ENCODE assay signal across 8 mouse cellular contexts in the genomic region with DNA sequence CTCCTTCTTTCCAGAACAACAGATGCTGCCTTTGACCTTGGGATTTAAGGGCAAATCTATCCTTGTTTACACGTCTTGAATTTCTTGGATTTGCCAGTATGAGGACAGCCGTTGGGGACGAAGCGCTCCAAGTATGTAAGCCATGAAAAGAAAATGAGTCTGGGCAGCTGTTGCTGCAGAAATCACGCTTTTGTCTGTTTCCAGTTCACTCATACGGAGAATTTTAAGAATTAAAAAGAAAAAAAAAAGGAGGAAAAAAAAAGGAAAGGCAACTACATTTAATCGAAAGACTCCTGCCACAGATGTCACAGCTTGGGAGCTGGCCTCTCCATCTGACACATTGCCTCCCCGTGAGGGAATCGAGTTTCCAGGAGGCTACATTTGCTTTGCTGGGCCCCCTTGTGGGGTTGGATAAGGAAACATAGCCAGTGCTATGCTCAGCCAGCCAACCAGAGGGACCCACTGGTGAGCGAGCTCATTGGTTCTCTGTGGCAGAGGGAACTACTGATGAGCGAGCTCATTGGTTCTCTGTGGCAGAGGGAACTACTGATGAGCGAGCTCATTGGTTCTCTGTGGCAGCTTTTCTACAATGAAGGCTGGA.
DNase-seq lines count a peak whose midpoint lies in the region; ATAC-seq and TF ChIP-seq lines count a peak whose summit lies in the region.

No protein-coding gene starts in this region.

- no peaks in the 10 kb centered on the region for H3K9me3 ChIP-seq in forebrain, embryonic 11.5 days (ENCODE audit: control insufficient read depth, low read length)
- H3K9me3 ChIP-seq in forebrain, embryonic 10.5 days, result no peaks in the 10 kb centered on the region
- no peaks in the 10 kb centered on the region for H3K9me3 ChIP-seq in heart, embryonic 12.5 days (replicated peaks)
- H3K9me3 ChIP-seq in kidney, embryonic 14.5 days (ENCODE audit: control insufficient read depth, low read length), result no peaks in the 10 kb centered on the region
- H3K9me3 ChIP-seq in limb, embryonic 13.5 days, result no peaks in the 10 kb centered on the region
- no peaks in the 10 kb centered on the region for H3K9me3 ChIP-seq in midbrain, embryonic 14.5 days (ENCODE audit: control insufficient read depth, low read length)
- H3K9me3 ChIP-seq in stomach, postnatal 0 days (ENCODE audit: control insufficient read depth, low read length), result no peaks in the 10 kb centered on the region

- peak; percentile 73 for ATAC-seq in forebrain, embryonic 11.5 days (replicated peaks; ENCODE audit: low FRiP score)
- peak; percentile 39; the same call in 1 of the 2 replicates for ATAC-seq in erythroid progenitor cell, adult 5-6 weeks (replicated peaks; ENCODE audit: low FRiP score, poor library complexity, severe bottlenecking)
- ATAC-seq in heart, embryonic 12.5 days (ENCODE audit: insufficient number of reproducible peaks, low FRiP score), result peak; percentile 71; the same call in 1 of the 2 replicates
- ATAC-seq in kidney, embryonic 14.5 days (ENCODE audit: low FRiP score, low TSS enrichment), result peak; percentile 96
- ATAC-seq in limb, embryonic 13.5 days (ENCODE audit: low FRiP score, low read depth), result peak; percentile 91
- peak; percentile 73 for ATAC-seq in midbrain, embryonic 14.5 days (ENCODE audit: low FRiP score, low TSS enrichment)
- peak; percentile 77; the same call in 1 of the 2 replicates for ATAC-seq in stomach, postnatal 0 days (ENCODE audit: low FRiP score, low TSS enrichment)

- no peaks in the 10 kb centered on the region for H3K27me3 ChIP-seq in forebrain, embryonic 11.5 days (ENCODE audit: control insufficient read depth, insufficient read depth, low read length)
- H3K27me3 ChIP-seq in forebrain, embryonic 10.5 days (ENCODE audit: poor library complexity, severe bottlenecking), result no peaks in the 10 kb centered on the region
- no peaks in the 10 kb centered on the region for H3K27me3 ChIP-seq in heart, embryonic 12.5 days (replicated peaks)
- no peaks in the 10 kb centered on the region for H3K27me3 ChIP-seq in kidney, embryonic 14.5 days (ENCODE audit: control insufficient read depth, insufficient read depth, low read length)
- no peaks in the 10 kb centered on the region for H3K27me3 ChIP-seq in limb, embryonic 13.5 days
- no peaks in the 10 kb centered on the region for H3K27me3 ChIP-seq in midbrain, embryonic 14.5 days (ENCODE audit: control insufficient read depth, insufficient read depth, low read length)
- H3K27me3 ChIP-seq in stomach, postnatal 0 days (ENCODE audit: control insufficient read depth, insufficient read depth, low read length), result no peaks in the 10 kb centered on the region

- no peak overlapping the region for H3K9ac ChIP-seq in forebrain, embryonic 11.5 days (ENCODE audit: low read length)
- H3K9ac ChIP-seq in heart, embryonic 12.5 days, result no peak overlapping the region
- no peak overlapping the region for H3K9ac ChIP-seq in kidney, embryonic 14.5 days (ENCODE audit: low read depth, low read length)
- no peak overlapping the region for H3K9ac ChIP-seq in limb, embryonic 13.5 days
- H3K9ac ChIP-seq in midbrain, embryonic 14.5 days (replicated peaks; ENCODE audit: low read length), result no peak overlapping the region
- no peak overlapping the region for H3K9ac ChIP-seq in stomach, postnatal 0 days (ENCODE audit: low read length)

- no peak overlapping the region for H3K4me2 ChIP-seq in forebrain, embryonic 11.5 days (ENCODE audit: low read depth, low read length, severe bottlenecking)
- no peak overlapping the region for H3K4me2 ChIP-seq in heart, embryonic 12.5 days
- H3K4me2 ChIP-seq in kidney, embryonic 14.5 days (replicated peaks; ENCODE audit: low read depth, low read length), result no peak overlapping the region
- H3K4me2 ChIP-seq in limb, embryonic 13.5 days (replicated peaks), result peak overlapping the region; percentile 21; the same call in 1 of the 2 replicates
- H3K4me2 ChIP-seq in midbrain, embryonic 14.5 days (ENCODE audit: low read length), result 0 out of 2 replicates have a peak overlapping the region, but pooled peaks have one; percentile 11
- peak overlapping the region; percentile 0; the same call in 1 of the 2 replicates for H3K4me2 ChIP-seq in stomach, postnatal 0 days (replicated peaks; ENCODE audit: low read depth)

- no peak overlapping the region for H3K4me3 ChIP-seq in forebrain, embryonic 11.5 days (ENCODE audit: low read depth, low read length)
- H3K4me3 ChIP-seq in forebrain, embryonic 10.5 days, result no peak overlapping the region
- no peak overlapping the region for H3K4me3 ChIP-seq in heart, embryonic 12.5 days
- H3K4me3 ChIP-seq in kidney, embryonic 14.5 days (ENCODE audit: low read length), result no peak overlapping the region
- H3K4me3 ChIP-seq in limb, embryonic 13.5 days, result no peak overlapping the region
- no peak overlapping the region for H3K4me3 ChIP-seq in midbrain, embryonic 14.5 days (replicated peaks; ENCODE audit: low read depth, low read length)
- no peak overlapping the region for H3K4me3 ChIP-seq in stomach, postnatal 0 days (ENCODE audit: low read depth, low read length)

- peak; percentile 64 for DNase-seq in forebrain, embryonic 11.5 days (ENCODE audit: low spot score)
- no peak for DNase-seq in forebrain, embryonic 10.5 days (ENCODE audit: extremely low spot score, low spot score)
- peak; percentile 65 for DNase-seq in midbrain, embryonic 14.5 days
- DNase-seq in stomach, postnatal 0 days (ENCODE audit: low spot score), result peak; percentile 16

- H3K4me1 ChIP-seq in forebrain, embryonic 11.5 days (replicated peaks; ENCODE audit: control insufficient read depth, insufficient read depth, low read length), result no peaks in the 10 kb centered on the region
- peaks cover 11% of the 10 kb centered on the region for H3K4me1 ChIP-seq in forebrain, embryonic 10.5 days
- H3K4me1 ChIP-seq in heart, embryonic 12.5 days (replicated peaks), result peaks cover 8% of the 10 kb centered on the region; the same call in 1 of the 2 replicates
- no peaks in the 10 kb centered on the region for H3K4me1 ChIP-seq in kidney, embryonic 14.5 days (ENCODE audit: control insufficient read depth, insufficient read depth, low read length)
- peaks cover 3% of the 10 kb centered on the region; the same call in 1 of the 2 replicates for H3K4me1 ChIP-seq in limb, embryonic 13.5 days
- peaks cover 16% of the 10 kb centered on the region for H3K4me1 ChIP-seq in midbrain, embryonic 14.5 days (ENCODE audit: control insufficient read depth, insufficient read depth, low read length)
- no peaks in the 10 kb centered on the region for H3K4me1 ChIP-seq in stomach, postnatal 0 days (replicated peaks; ENCODE audit: control insufficient read depth, insufficient read depth)

- TF ChIP-seq EP300 in stomach, postnatal 0 days (optimal IDR thresholded peaks at IDR 0.05), result no peak

- H3K27ac ChIP-seq in forebrain, embryonic 11.5 days (ENCODE audit: low read depth, low read length), result no peak overlapping the region
- H3K27ac ChIP-seq in forebrain, embryonic 10.5 days, result no peak overlapping the region
- no peak overlapping the region for H3K27ac ChIP-seq in heart, embryonic 12.5 days (ENCODE audit: poor library complexity, severe bottlenecking)
- no peak overlapping the region for H3K27ac ChIP-seq in kidney, embryonic 14.5 days (ENCODE audit: low read depth, low read length)
- H3K27ac ChIP-seq in limb, embryonic 13.5 days, result no peak overlapping the region
- peak overlapping the region; percentile 43 for H3K27ac ChIP-seq in midbrain, embryonic 14.5 days (replicated peaks; ENCODE audit: low read depth, low read length)
- no peak overlapping the region for H3K27ac ChIP-seq in stomach, postnatal 0 days (replicated peaks)

- TF ChIP-seq CTCF in stomach, postnatal 0 days (IDR thresholded peaks at IDR 0.05; ENCODE audit: low read depth), result peak; percentile 54

- no peaks in the 10 kb centered on the region for H3K36me3 ChIP-seq in forebrain, embryonic 11.5 days (ENCODE audit: control insufficient read depth, insufficient read depth, low read length)
- H3K36me3 ChIP-seq in forebrain, embryonic 10.5 days (replicated peaks), result no peaks in the 10 kb centered on the region
- H3K36me3 ChIP-seq in heart, embryonic 12.5 days, result no peaks in the 10 kb centered on the region
- H3K36me3 ChIP-seq in kidney, embryonic 14.5 days (ENCODE audit: control insufficient read depth, insufficient read depth, low read length), result no peaks in the 10 kb centered on the region
- H3K36me3 ChIP-seq in limb, embryonic 13.5 days, result no peaks in the 10 kb centered on the region
- no peaks in the 10 kb centered on the region for H3K36me3 ChIP-seq in midbrain, embryonic 14.5 days (ENCODE audit: control insufficient read depth, insufficient read depth, low read length)
- H3K36me3 ChIP-seq in stomach, postnatal 0 days (ENCODE audit: control insufficient read depth, insufficient read depth, low read length), result no peaks in the 10 kb centered on the region

- 59% methylated on average over 12 of the region's 12 CpGs for WGBS in forebrain, embryonic 11.5 days
- 68% methylated on average over 12 of the region's 12 CpGs for WGBS in forebrain, embryonic 10.5 days
- 51% methylated on average over 12 of the region's 12 CpGs for WGBS in heart, embryonic 12.5 days
- 35% methylated on average over 12 of the region's 12 CpGs for WGBS in kidney, embryonic 14.5 days
- WGBS in limb, embryonic 13.5 days, result 47% methylated on average over 12 of the region's 12 CpGs
- WGBS in midbrain, embryonic 14.5 days, result 44% methylated on average over 12 of the region's 12 CpGs
- 38% methylated on average over 12 of the region's 12 CpGs for WGBS in stomach, postnatal 0 days

Comparison
In these comparisons a context has a peak if more than half of its experiments do, and no peak if none do; other contexts are left out.
1. ATAC-seq: peak in every context shown above with its lines; median percentile 96 in kidney, embryonic 14.5 days; 91 in limb, embryonic 13.5 days; 77 in stomach, postnatal 0 days; 73 in forebrain, embryonic 11.5 days; 73 in midbrain, embryonic 14.5 days; 71 in heart, embryonic 12.5 days; 39 in erythroid progenitor cell, adult 5-6 weeks.
2. H3K4me2 ChIP-seq: peak in limb, embryonic 13.5 days (single experiment), midbrain, embryonic 14.5 days (single experiment) and stomach, postnatal 0 days (single experiment); none in forebrain, embryonic 11.5 days (single experiment), heart, embryonic 12.5 days (single experiment) and kidney, embryonic 14.5 days (single experiment).